Mouse (Mus musculus): ENCODE results near the gene Gm7137. TPM values are rescaled to one million over a fixed set of nuclear protein-coding genes. Genes with fewer than 3 reads are reported as not detected.
"Not testable (repeated sequence)": the region's sequence is repeated elsewhere in the genome, so short reads cannot be mapped to it uniquely, and the experiment has no call there.

Gene Gm7137
- polyA plus RNA-seq, 1 experiment from 2014 or later = not detected

- 100% methylated on average over 1 of the region's 1 CpGs for WGBS
- ATAC-seq (ENCODE audit: low FRiP score); H3K9me3 ChIP-seq (ENCODE audit: control insufficient read depth, low read length): not testable (repeated sequence)
Observed at GRCm38 (mm10) chr10:77771225-77771624, 16.8 kb downstream of the Gm7137 start, which contains the start of gene Gm3238. TSS of gene Gm3238 (minus strand) at chr10:77771325.

GRCm38 (mm10) chr10:77769727-77770126, 18.3 kb downstream of the Gm7137 start:
- DNase-seq (ENCODE audit: low spot score) (no peak), ATAC-seq (ENCODE audit: low FRiP score) (no peak)
- no peak overlapping the region for H3K4me3 ChIP-seq (replicated peaks; ENCODE audit: low read length)
- WGBS = 86% methylated on average over 1 of the region's 1 CpGs
- H3K36me3 ChIP-seq (replicated peaks; ENCODE audit: control insufficient read depth, insufficient read depth) = no peaks in the 10 kb centered on the region
- H3K4me2 ChIP-seq (replicated peaks) = no peak overlapping the region
- no peaks in the 10 kb centered on the region for H3K27me3 ChIP-seq (ENCODE audit: control insufficient read depth, insufficient read depth, low read length)
- H3K9ac ChIP-seq = no peak overlapping the region
- no peaks in the 10 kb centered on the region for H3K9me3 ChIP-seq (ENCODE audit: control insufficient read depth, low read length)
- H3K4me1 ChIP-seq (replicated peaks; ENCODE audit: control insufficient read depth, insufficient read depth, low read length) = no peaks in the 10 kb centered on the region
- no peak overlapping the region for H3K27ac ChIP-seq

More at GRCm38 (mm10) chr10:77771225-77771624, 16.8 kb downstream of the Gm7137 start, which contains the start of gene Gm3238:
- not testable (repeated sequence) for H3K27ac ChIP-seq; H3K36me3 ChIP-seq (replicated peaks; ENCODE audit: control insufficient read depth, insufficient read depth); H3K4me2 ChIP-seq (replicated peaks); H3K9ac ChIP-seq; DNase-seq (ENCODE audit: low spot score); H3K4me3 ChIP-seq (replicated peaks; ENCODE audit: low read length); H3K4me1 ChIP-seq (replicated peaks; ENCODE audit: control insufficient read depth, insufficient read depth, low read length); H3K27me3 ChIP-seq (ENCODE audit: control insufficient read depth, insufficient read depth, low read length)

DNA sequence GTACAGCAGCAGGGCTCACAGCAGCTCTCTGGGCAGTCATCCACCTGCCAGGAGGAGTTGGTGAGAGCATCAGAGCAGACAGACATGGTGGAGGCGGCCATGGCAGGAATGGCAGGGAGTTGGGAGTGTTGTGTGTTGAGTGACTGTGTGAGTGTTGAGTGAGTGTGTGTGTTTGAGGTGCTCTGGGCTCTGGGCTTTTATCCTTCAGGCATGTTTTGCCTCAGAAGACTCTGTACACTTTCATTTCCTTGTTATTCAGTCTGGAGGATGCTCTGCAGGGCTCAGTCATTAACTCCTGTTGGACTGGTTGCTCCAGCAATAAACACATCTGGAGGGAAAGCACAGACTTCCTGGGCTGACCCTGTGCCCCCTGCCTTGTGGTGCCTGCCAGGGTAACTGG, 28.4 kb downstream of the Gm7137 start, which contains the start of gene Gm3233:
Gm3233 (minus strand) TSS at position 101 of the 400 bp plus-strand sequence.
- not testable (repeated sequence) for ATAC-seq (ENCODE audit: low FRiP score); DNase-seq (ENCODE audit: low spot score)
- no CpG with 5 or more reads among the region's 1 CpGs for WGBS

GRCm38 (mm10) chr10:77753448-77753847, 34.6 kb downstream of the Gm7137 start:
- Histone ChIP-seq H3K9me3 (ENCODE audit: control insufficient read depth, low read length) (no peaks in the 10 kb centered on the region), H3K27ac (no peak overlapping the region), H3K4me2 (replicated peaks) (no peak overlapping the region), H3K4me3 (replicated peaks; ENCODE audit: low read length) (no peak overlapping the region), H3K9ac (no peak overlapping the region), H3K36me3 (replicated peaks; ENCODE audit: control insufficient read depth, insufficient read depth) (no peaks in the 10 kb centered on the region), H3K27me3 (ENCODE audit: control insufficient read depth, insufficient read depth, low read length) (no peaks in the 10 kb centered on the region), H3K4me1 (replicated peaks; ENCODE audit: control insufficient read depth, insufficient read depth, low read length) (no peaks in the 10 kb centered on the region)
- no peak for ATAC-seq (ENCODE audit: low FRiP score)
- no peak for DNase-seq (ENCODE audit: low spot score)

More for the DNA sequence above, 28.4 kb downstream of the Gm7137 start, which contains the start of gene Gm3233:
- H3K4me3 ChIP-seq (replicated peaks; ENCODE audit: low read length); H3K4me2 ChIP-seq (replicated peaks); H3K27ac ChIP-seq; H3K4me1 ChIP-seq (replicated peaks; ENCODE audit: control insufficient read depth, insufficient read depth, low read length); H3K36me3 ChIP-seq (replicated peaks; ENCODE audit: control insufficient read depth, insufficient read depth); H3K9me3 ChIP-seq (ENCODE audit: control insufficient read depth, low read length); H3K27me3 ChIP-seq (ENCODE audit: control insufficient read depth, insufficient read depth, low read length); H3K9ac ChIP-seq: not testable (repeated sequence)

- not testable (repeated sequence) for H3K36me3 ChIP-seq (replicated peaks; ENCODE audit: control insufficient read depth, insufficient read depth); H3K4me3 ChIP-seq (replicated peaks; ENCODE audit: low read length); ATAC-seq (ENCODE audit: low FRiP score); DNase-seq (ENCODE audit: low spot score); H3K9me3 ChIP-seq (ENCODE audit: control insufficient read depth, low read length); H3K9ac ChIP-seq; H3K27ac ChIP-seq; H3K4me1 ChIP-seq (replicated peaks; ENCODE audit: control insufficient read depth, insufficient read depth, low read length); H3K27me3 ChIP-seq (ENCODE audit: control insufficient read depth, insufficient read depth, low read length); H3K4me2 ChIP-seq (replicated peaks)
- 69% methylated on average over 3 of the region's 3 CpGs for WGBS
Observed at GRCm38 (mm10) chr10:77752312-77752711, 35.7 kb downstream of the Gm7137 start.

DNA sequence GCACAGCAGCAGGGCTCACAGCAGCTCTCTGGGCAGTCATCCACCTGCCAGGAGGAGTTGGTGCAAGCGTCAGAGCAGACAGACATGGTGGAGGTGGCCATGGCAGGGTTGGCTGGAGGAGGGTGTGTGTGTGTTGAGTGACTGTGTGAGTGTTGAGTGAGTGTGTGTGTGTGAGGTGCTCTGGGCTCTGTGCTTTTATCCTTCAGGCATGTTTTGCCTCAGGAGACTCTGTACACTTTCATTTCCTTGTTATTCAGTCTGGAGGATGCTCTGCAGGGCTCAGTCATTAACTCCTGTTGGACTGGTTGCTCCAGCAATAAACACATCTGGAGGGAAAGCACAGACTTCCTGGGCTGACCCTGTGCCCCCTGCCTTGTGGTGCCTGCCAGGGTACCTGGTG, 36.7 kb downstream of the Gm7137 start, which contains the start of gene Gm9736:
Gm9736 (minus strand) TSS at position 101 of the 400 bp plus-strand sequence.
- DNase-seq (ENCODE audit: low spot score); H3K4me3 ChIP-seq (replicated peaks; ENCODE audit: low read length); H3K27ac ChIP-seq; H3K9ac ChIP-seq; H3K4me1 ChIP-seq (replicated peaks; ENCODE audit: control insufficient read depth, insufficient read depth, low read length); H3K4me2 ChIP-seq (replicated peaks); H3K27me3 ChIP-seq (ENCODE audit: control insufficient read depth, insufficient read depth, low read length); H3K36me3 ChIP-seq (replicated peaks; ENCODE audit: control insufficient read depth, insufficient read depth); ATAC-seq (ENCODE audit: low FRiP score); H3K9me3 ChIP-seq (ENCODE audit: control insufficient read depth, low read length): not testable (repeated sequence)
- 44% methylated on average over 1 of the region's 1 CpGs for WGBS

DNA sequence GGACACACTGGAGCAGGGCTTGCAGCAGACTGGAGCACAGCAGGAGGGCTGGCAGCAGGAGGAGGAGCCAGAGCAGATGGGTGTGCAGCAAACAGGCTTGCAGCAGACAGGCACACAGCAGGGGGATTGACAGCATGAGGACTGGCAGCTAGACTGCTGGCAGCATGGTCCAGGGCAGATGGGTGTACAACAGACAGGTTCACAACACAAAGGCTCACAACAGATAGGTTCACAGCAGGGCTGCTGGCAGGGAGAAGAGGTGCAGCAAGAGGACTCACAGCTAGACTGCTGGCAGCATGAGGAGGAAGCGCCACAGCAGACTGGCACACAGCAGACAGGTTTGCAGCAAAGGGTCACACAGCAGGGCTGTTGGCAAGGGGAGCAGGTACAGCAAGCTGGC, 37.3 kb downstream of the Gm7137 start:
- not testable (repeated sequence) for ATAC-seq (ENCODE audit: low FRiP score); H3K9ac ChIP-seq; H3K27ac ChIP-seq; H3K27me3 ChIP-seq (ENCODE audit: control insufficient read depth, insufficient read depth, low read length); H3K36me3 ChIP-seq (replicated peaks; ENCODE audit: control insufficient read depth, insufficient read depth); DNase-seq (ENCODE audit: low spot score); H3K4me3 ChIP-seq (replicated peaks; ENCODE audit: low read length); H3K4me1 ChIP-seq (replicated peaks; ENCODE audit: control insufficient read depth, insufficient read depth, low read length); H3K9me3 ChIP-seq (ENCODE audit: control insufficient read depth, low read length); H3K4me2 ChIP-seq (replicated peaks)
- WGBS = 70% methylated on average over 1 of the region's 1 CpGs

GRCm38 (mm10) chr10:77741924-77742688, 45.9 kb downstream of the Gm7137 start, which contains the start of gene Gm18596:
TSS of gene Gm18596 (minus strand) at chr10:77742638.
- not testable (repeated sequence) for H3K9ac ChIP-seq; H3K4me2 ChIP-seq (replicated peaks); H3K27me3 ChIP-seq (ENCODE audit: control insufficient read depth, insufficient read depth, low read length); H3K36me3 ChIP-seq (replicated peaks; ENCODE audit: control insufficient read depth, insufficient read depth); DNase-seq (ENCODE audit: low spot score); H3K4me3 ChIP-seq (replicated peaks; ENCODE audit: low read length); H3K9me3 ChIP-seq (ENCODE audit: control insufficient read depth, low read length); H3K4me1 ChIP-seq (replicated peaks; ENCODE audit: control insufficient read depth, insufficient read depth, low read length); ATAC-seq (ENCODE audit: low FRiP score); H3K27ac ChIP-seq
- 58% methylated on average over 4 of the region's 5 CpGs for WGBS

DNA sequence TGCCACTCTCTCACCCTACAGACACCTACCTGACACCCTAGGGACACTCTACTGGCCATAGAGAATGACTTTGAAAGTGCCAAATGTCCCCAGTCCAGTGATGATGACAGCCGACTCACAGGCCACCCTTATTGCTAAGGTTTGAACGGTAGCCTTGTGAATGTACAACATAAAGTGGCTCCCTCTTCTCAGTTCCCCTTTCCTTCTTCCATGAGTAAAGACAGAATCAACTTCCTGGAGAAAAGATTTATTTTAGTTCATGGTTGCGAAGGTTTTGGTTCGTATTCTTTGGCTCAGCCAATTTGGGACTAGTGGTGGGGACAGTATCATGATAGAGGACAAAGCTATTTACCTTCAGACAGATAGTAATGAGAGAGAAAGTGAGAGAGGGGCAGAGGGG, 49.1 kb downstream of the Gm7137 start:
- Histone ChIP-seq H3K27ac (no peak overlapping the region), H3K4me2 (replicated peaks) (no peak overlapping the region), H3K4me1 (replicated peaks; ENCODE audit: control insufficient read depth, insufficient read depth, low read length) (no peaks in the 10 kb centered on the region), H3K4me3 (replicated peaks; ENCODE audit: low read length) (no peak overlapping the region), H3K9me3 (ENCODE audit: control insufficient read depth, low read length) (peaks cover 4% of the 10 kb centered on the region; the same call in 1 of the 2 replicates), H3K9ac (no peak overlapping the region), H3K36me3 (replicated peaks; ENCODE audit: control insufficient read depth, insufficient read depth) (no peaks in the 10 kb centered on the region), H3K27me3 (ENCODE audit: control insufficient read depth, insufficient read depth, low read length) (no peaks in the 10 kb centered on the region)
- DNase-seq (ENCODE audit: low spot score) = no peak
- WGBS = 90% methylated on average over 4 of the region's 4 CpGs
- ATAC-seq (ENCODE audit: low FRiP score) = no peak
